Mouse (Mus musculus): ENCODE data around the gene Prss46. TPM values are rescaled to one million over a fixed set of nuclear protein-coding genes. Genes with fewer than 3 reads are reported as not detected.

Gene Prss46
- total and polyA plus RNA-seq, 3 experiments: not detected

DNA sequence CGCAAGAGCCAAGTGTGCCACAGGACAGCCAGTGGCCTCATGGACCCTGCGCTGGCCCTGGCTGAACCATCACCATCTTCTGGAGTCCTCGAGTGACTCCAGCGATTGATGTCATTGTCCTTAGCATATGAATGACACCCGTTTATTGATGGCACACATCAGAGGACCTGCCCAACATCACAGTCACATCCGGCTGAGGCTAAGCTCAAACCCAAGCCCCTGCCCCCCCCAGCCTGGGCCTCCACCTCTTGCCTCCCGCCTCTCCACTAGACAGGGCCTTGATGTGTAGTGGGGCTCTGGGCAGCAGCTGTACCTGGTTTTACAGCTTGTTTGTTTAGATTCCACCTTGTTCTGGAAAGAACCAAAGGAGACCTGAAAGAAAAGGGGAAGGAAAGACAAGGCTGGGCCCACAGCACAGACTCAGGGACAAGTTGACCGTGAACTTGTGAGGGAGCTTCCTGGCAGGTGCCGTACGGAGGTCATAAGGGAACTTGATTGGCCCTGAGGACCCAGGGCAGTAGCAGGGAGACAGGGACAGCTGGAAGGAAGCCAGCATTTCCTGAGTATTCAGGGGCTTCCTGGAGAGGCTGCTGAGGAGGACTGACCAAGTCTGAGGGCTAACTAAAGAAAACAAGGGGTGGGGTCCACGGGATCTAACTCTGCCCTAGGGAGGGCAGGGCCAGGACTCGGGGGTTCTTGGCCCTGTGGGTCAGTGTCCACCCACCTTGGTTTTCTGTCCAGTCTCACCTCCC is 46.9 kb downstream of the Prss46 start:
- no peaks in the 10 kb centered on the region for H3K9me3 ChIP-seq (replicated peaks; ENCODE audit: low read length)
- H3K4me2 ChIP-seq (ENCODE audit: insufficient read depth, low read depth, poor library complexity, severe bottlenecking): no peak overlapping the region
- H3K79me2 ChIP-seq (replicated peaks; ENCODE audit: control insufficient read depth, extremely low read depth, insufficient read depth, poor library complexity, severe bottlenecking): no peaks in the 10 kb centered on the region
- H3K36me3 ChIP-seq (replicated peaks in 1 of 2; ENCODE audit: control insufficient read depth in 1 of 2, insufficient read depth in 1 of 2, low read length in 1 of 2): peaks cover 0 to 59% of the 10 kb centered on the region in 2 experiments
- in situ Hi-C loops (cut with MboI; ENCODE audit: low pct_ligation_motif_present, low pct_unique_long_range_greater_than_20kb, low sequenced_read_pairs): no loop called here
- H3K9ac ChIP-seq (ENCODE audit: insufficient read depth, low read depth): no peak overlapping the region
- no peak overlapping the region for H3K4me3 ChIP-seq (replicated peaks in 1 of 3; ENCODE audit: low read depth in 2 of 3, low read length in 2 of 3, poor library complexity in 1 of 3)
- no peak for TF ChIP-seq CHD2 (IDR thresholded peaks at IDR 0.05; ENCODE audit: low read length)
- no peak for TF ChIP-seq POLR2AphosphoS2 (IDR thresholded peaks at IDR 0.05; ENCODE audit: low read depth, low read length)
- no peak for TF ChIP-seq TBP (conservative IDR thresholded peaks at IDR 0.05; ENCODE audit: low read depth, low read length)
- no peak for TF ChIP-seq E2F4 (IDR thresholded peaks at IDR 0.05; ENCODE audit: insufficient replicate concordance, low read depth, low read length)
- no peak for TF ChIP-seq SMC3 (IDR thresholded peaks at IDR 0.05; ENCODE audit: low read depth, low read length)
- no peak for TF ChIP-seq BHLHE40 (IDR thresholded peaks at IDR 0.05; ENCODE audit: low read depth, low read length)
- no peak for TF ChIP-seq ELF1 (IDR thresholded peaks at IDR 0.05; ENCODE audit: low read depth, low read length)
- TF ChIP-seq HCFC1 (IDR thresholded peaks at IDR 0.05; ENCODE audit: low read depth, low read length): no peak
- no peak for TF ChIP-seq NRF1 (IDR thresholded peaks at IDR 0.05; ENCODE audit: low read depth, low read length)
- TF ChIP-seq USF2 (conservative IDR thresholded peaks at IDR 0.05; ENCODE audit: low read depth, low read length): no peak
- TF ChIP-seq ETS1 (conservative IDR thresholded peaks at IDR 0.05; ENCODE audit: low read depth, low read length): no peak
- TF ChIP-seq RAD21 (IDR thresholded peaks at IDR 0.05; ENCODE audit: low read depth, low read length): no peak
- no peak for TF ChIP-seq JUN (IDR thresholded peaks at IDR 0.05; ENCODE audit: insufficient read depth, low read depth, low read length)
- TF ChIP-seq CTCF (conservative IDR thresholded peaks at IDR 0.05 in 1 of 2, IDR thresholded peaks at IDR 0.05 in 1 of 2; ENCODE audit: low read depth in 2 of 2, low read length in 2 of 2): no peak
- TF ChIP-seq TCF12 (IDR thresholded peaks at IDR 0.05; ENCODE audit: low read depth, low read length): no peak
- H3K4me1 ChIP-seq (ENCODE audit: control insufficient read depth in 1 of 2, insufficient read depth in 2 of 2): peaks cover under 1 to 54% of the 10 kb centered on the region in 2 experiments; a peak in 2 of 4 replicates
- no peak overlapping the region for H3K27ac ChIP-seq (ENCODE audit: insufficient read depth, low read depth)
- DNase-seq (ENCODE audit: extremely low read depth): no peak
- H3K27me3 ChIP-seq (replicated peaks): no peaks in the 10 kb centered on the region
- dilution Hi-C loops (cut with MboI; ENCODE audit: extremely low pct_ligation_motif_present, extremely low pct_unique_long_range_greater_than_20kb, low sequenced_read_pairs): no loop called here

GRCm38 (mm10) chr9:110892552-110892951 is 48.2 kb downstream of the Prss46 start:
- H3K4me1 ChIP-seq (ENCODE audit: control insufficient read depth in 1 of 2, insufficient read depth in 2 of 2): peaks cover 4 to 59% of the 10 kb centered on the region in 2 experiments; a peak in 3 of 4 replicates
- no peaks in the 10 kb centered on the region for H3K27me3 ChIP-seq (replicated peaks)
- no peak overlapping the region for H3K4me2 ChIP-seq (ENCODE audit: insufficient read depth, low read depth, poor library complexity, severe bottlenecking)
- H3K27ac ChIP-seq (ENCODE audit: insufficient read depth, low read depth): no peak overlapping the region
- DNase-seq (ENCODE audit: extremely low read depth): no peak
- dilution Hi-C loops (cut with MboI; ENCODE audit: extremely low pct_ligation_motif_present, extremely low pct_unique_long_range_greater_than_20kb, low sequenced_read_pairs) (no loop called here), in situ Hi-C loops (cut with MboI; ENCODE audit: low pct_ligation_motif_present, low pct_unique_long_range_greater_than_20kb, low sequenced_read_pairs) (no loop called here)
- no peak overlapping the region for H3K9ac ChIP-seq (ENCODE audit: insufficient read depth, low read depth)
- TF ChIP-seq E2F4 (IDR thresholded peaks at IDR 0.05; ENCODE audit: insufficient replicate concordance, low read depth, low read length) (no peak), CHD2 (IDR thresholded peaks at IDR 0.05; ENCODE audit: low read length) (no peak), CHD1 (IDR thresholded peaks at IDR 0.05; ENCODE audit: low read depth, low read length) (no peak), ZKSCAN1 (IDR thresholded peaks at IDR 0.05; ENCODE audit: borderline replicate concordance, low read depth, low read length) (no peak)
- H3K36me3 ChIP-seq (replicated peaks in 1 of 2; ENCODE audit: control insufficient read depth in 1 of 2, insufficient read depth in 1 of 2, low read length in 1 of 2): peaks cover 0 to 64% of the 10 kb centered on the region in 2 experiments
- H3K79me2 ChIP-seq (replicated peaks; ENCODE audit: control insufficient read depth, extremely low read depth, insufficient read depth, poor library complexity, severe bottlenecking): no peaks in the 10 kb centered on the region
- no peaks in the 10 kb centered on the region for H3K9me3 ChIP-seq (replicated peaks; ENCODE audit: low read length)
- H3K4me3 ChIP-seq (replicated peaks in 1 of 3; ENCODE audit: low read depth in 2 of 3, low read length in 2 of 3, poor library complexity in 1 of 3): no peak overlapping the region

Measured in CH12.LX (cell line).